ENCODE assay signal across 9 mouse cellular contexts in genomic region chr15:86089091-86089744, GRCm38 (mm10). TPM values are rescaled to one million over a fixed set of nuclear protein-coding genes. Genes with fewer than 3 reads are reported as not detected.
DNase-seq lines count a peak whose midpoint lies in the region; ATAC-seq and TF ChIP-seq lines count a peak whose summit lies in the region.
"Had no signal": no experiment of that assay in that cellular context is flagged by ENCODE, and none has a peak within 500 bp of the region (broad histone marks: within the 10 kb centered on the region; RNA-seq: fewer than 3 reads in every experiment).

No protein-coding gene starts in this region.

- no peak overlapping the region for H3K4me3 ChIP-seq in forebrain, embryonic 13.5 days
- H3K4me3 ChIP-seq in forebrain, postnatal 0 days (ENCODE audit: low read depth, low read length): no peak overlapping the region
- no peak overlapping the region for H3K4me3 ChIP-seq in liver, adult 2 months (ENCODE audit: insufficient read depth, low read depth, low read length)
- H3K4me3 ChIP-seq in intestine, embryonic 15.5 days (replicated peaks): no peak overlapping the region
- peak overlapping the region; percentile 2; the same call in 1 of the 2 replicates for H3K4me3 ChIP-seq in small intestine, adult 2 months (ENCODE audit: low read depth, low read length)
- H3K4me3 ChIP-seq: midbrain, embryonic 12.5 days had no signal

- H3K4me2 ChIP-seq in forebrain, embryonic 13.5 days: no peak overlapping the region
- H3K4me2 ChIP-seq in forebrain, postnatal 0 days (ENCODE audit: low read depth): no peak overlapping the region
- H3K4me2 ChIP-seq in intestine, embryonic 15.5 days (replicated peaks): no peak overlapping the region
- H3K4me2 ChIP-seq: midbrain, embryonic 12.5 days had no signal

- H3K36me3 ChIP-seq in forebrain, embryonic 13.5 days (ENCODE audit: poor library complexity, severe bottlenecking): peaks cover 29% of the 10 kb centered on the region
- H3K36me3 ChIP-seq in forebrain, postnatal 0 days (ENCODE audit: insufficient read depth): 0 out of 2 replicates have a peak, but pooled peaks cover 3% of the 10 kb centered on the region
- H3K36me3 ChIP-seq in liver, adult 2 months (ENCODE audit: control insufficient read depth, insufficient read depth, low read length): no peaks in the 10 kb centered on the region
- H3K36me3 ChIP-seq in intestine, embryonic 15.5 days: no peaks in the 10 kb centered on the region
- H3K36me3 ChIP-seq in small intestine, adult 2 months (ENCODE audit: control insufficient read depth, insufficient read depth, low read length): 0 out of 2 replicates have a peak, but pooled peaks cover 2% of the 10 kb centered on the region

- ATAC-seq in forebrain, embryonic 13.5 days: no peak
- no peak for ATAC-seq in forebrain, postnatal 0 days
- peak; percentile 26 for ATAC-seq in intestine, embryonic 15.5 days
- ATAC-seq in granulocyte monocyte progenitor cell, adult 5-6 weeks (replicated peaks; ENCODE audit: poor library complexity, severe bottlenecking): no peak

- peaks cover 69% of the 10 kb centered on the region for H3K4me1 ChIP-seq in forebrain, embryonic 13.5 days
- H3K4me1 ChIP-seq in forebrain, postnatal 0 days (ENCODE audit: insufficient read depth): peaks cover 30% of the 10 kb centered on the region
- peaks cover 40% of the 10 kb centered on the region for H3K4me1 ChIP-seq in liver, adult 2 months (ENCODE audit: control insufficient read depth, insufficient read depth, low read length)
- H3K4me1 ChIP-seq in intestine, embryonic 15.5 days (replicated peaks): peaks cover 71% of the 10 kb centered on the region
- peaks cover 78% of the 10 kb centered on the region for H3K4me1 ChIP-seq in small intestine, adult 2 months (ENCODE audit: control insufficient read depth, insufficient read depth, insufficient read length, low read length)

- no peak for TF ChIP-seq POLR2A in liver, adult 2 months (IDR thresholded peaks at IDR 0.05; ENCODE audit: extremely low read depth, insufficient read depth, low read length)
- no peak for TF ChIP-seq POLR2A in small intestine, adult 2 months (IDR thresholded peaks at IDR 0.05; ENCODE audit: low read depth, low read length)

- DNase-seq in forebrain, postnatal 0 days: no peak
- peak; percentile 30 for DNase-seq in liver, adult 2 months (ENCODE audit: extremely low read depth, low read depth, low spot score)
- no peak for DNase-seq in liver
- no peak for DNase-seq in right cerebral cortex, adult 18-20 months

- peaks cover 5% of the 10 kb centered on the region; the same call in 1 of the 2 replicates for H3K79me2 ChIP-seq in liver, adult 2 months (ENCODE audit: control insufficient read depth, insufficient read depth, low read length)

- TF ChIP-seq CTCF in forebrain, postnatal 0 days (IDR thresholded peaks at IDR 0.05; ENCODE audit: low read depth): no peak
- no peak for TF ChIP-seq CTCF in liver, adult 2 months (IDR thresholded peaks at IDR 0.05; ENCODE audit: low read depth, low read length)
- no peak for TF ChIP-seq CTCF in small intestine, adult 2 months (IDR thresholded peaks at IDR 0.05; ENCODE audit: extremely low read depth, insufficient read length, insufficient replicate concordance, low read depth, low read length)

- H3K9ac ChIP-seq in forebrain, embryonic 13.5 days: no peak overlapping the region
- no peak overlapping the region for H3K9ac ChIP-seq in forebrain, postnatal 0 days
- H3K9ac ChIP-seq in liver, adult 2 months (ENCODE audit: low read depth, low read length): no peak overlapping the region
- H3K9ac ChIP-seq in intestine, embryonic 15.5 days: no peak overlapping the region
- H3K9ac ChIP-seq: midbrain, embryonic 12.5 days had no signal

- WGBS in forebrain, embryonic 13.5 days: 77% methylated on average over 13 of the region's 13 CpGs
- 65% methylated on average over 13 of the region's 13 CpGs for WGBS in forebrain, postnatal 0 days
- 46% methylated on average over 13 of the region's 13 CpGs for WGBS in liver, adult 2 months
- 63% methylated on average over 13 of the region's 13 CpGs for WGBS in intestine, embryonic 15.5 days
- WGBS in small intestine, adult 2 months: 29% methylated on average over 13 of the region's 13 CpGs

- H3K9me3 ChIP-seq in forebrain, embryonic 13.5 days (replicated peaks): no peaks in the 10 kb centered on the region
- H3K9me3 ChIP-seq in forebrain, postnatal 0 days (ENCODE audit: low read length): no peaks in the 10 kb centered on the region
- H3K9me3 ChIP-seq in intestine, embryonic 15.5 days: no peaks in the 10 kb centered on the region
- H3K9me3 ChIP-seq: midbrain, embryonic 12.5 days had no signal

- H3K27me3 ChIP-seq in forebrain, embryonic 13.5 days: no peaks in the 10 kb centered on the region
- H3K27me3 ChIP-seq in forebrain, postnatal 0 days (ENCODE audit: insufficient read depth, low read length): no peaks in the 10 kb centered on the region
- H3K27me3 ChIP-seq in liver, adult 2 months (ENCODE audit: control insufficient read depth, insufficient read depth, low read length): no peaks in the 10 kb centered on the region
- H3K27me3 ChIP-seq in intestine, embryonic 15.5 days (replicated peaks): no peaks in the 10 kb centered on the region
- H3K27me3 ChIP-seq in small intestine, adult 2 months (ENCODE audit: control insufficient read depth, insufficient read depth, low read length): no peaks in the 10 kb centered on the region
- H3K27me3 ChIP-seq: midbrain, embryonic 12.5 days had no signal

- H3K27ac ChIP-seq in forebrain, embryonic 13.5 days: peak overlapping the region; percentile 3
- H3K27ac ChIP-seq in forebrain, postnatal 0 days (ENCODE audit: low read depth, low read length): no peak overlapping the region
- peak overlapping the region; percentile 95 for H3K27ac ChIP-seq in liver, adult 2 months (replicated peaks; ENCODE audit: insufficient read depth, low read depth, low read length)
- H3K27ac ChIP-seq in intestine, embryonic 15.5 days: peak overlapping the region; percentile 69
- peak overlapping the region; percentile 93 for H3K27ac ChIP-seq in small intestine, adult 2 months (ENCODE audit: insufficient read depth, low read depth, low read length)

RNA-seq across cellular contexts. Expression of gene Gramd4, which starts 31.7 kb away (rescaled TPM):
- polyA plus RNA-seq in forebrain, embryonic 13.5 days (2015; fragmentation: Nextera tagmentation; extraction: Ambion mirVana): 30.1 and 31.6 TPM in 2 replicates
- 54.5 and 57.0 TPM in 2 replicates for total RNA-seq in forebrain, postnatal 0 days (2014; rRNA removed)
- 24.8 and 28.8 TPM in 2 replicates for polyA plus RNA-seq in forebrain, postnatal 0 days (2015; fragmentation: Nextera tagmentation; extraction: Ambion mirVana)
- total RNA-seq in liver, adult 2 months (2014; rRNA removed): 2.4 and 3.8 TPM in 2 replicates
- polyA plus RNA-seq in liver, adult 2 months (2012; rRNA removed): 5.6 and 6.0 TPM in 2 replicates
- 12.4 and 13.6 TPM in 2 replicates for polyA plus RNA-seq in intestine, embryonic 15.5 days (2015; fragmentation: Nextera tagmentation; extraction: Ambion mirVana)
- 10.5 and 25.1 TPM in 2 replicates for polyA plus RNA-seq in small intestine, adult 2 months (2012; rRNA removed)
- total RNA-seq in granulocyte monocyte progenitor cell, adult 5-6 weeks (2014; fragmentation: Nextera tagmentation): 15.0 and 19.9 TPM in 2 replicates
- 15.9 and 18.4 TPM in 2 replicates for total RNA-seq in granulocyte monocyte progenitor cell, adult 5-6 weeks (2017)

RNA-seq across cellular contexts. Expression of gene Celsr1, which starts 55.6 kb away (rescaled TPM):
- polyA plus RNA-seq in forebrain, embryonic 13.5 days (2015; fragmentation: Nextera tagmentation; extraction: Ambion mirVana): 6.6 and 7.1 TPM in 2 replicates
- total RNA-seq in forebrain, postnatal 0 days (2014; rRNA removed): 6.5 and 13.0 TPM in 2 replicates
- polyA plus RNA-seq in forebrain, postnatal 0 days (2015; fragmentation: Nextera tagmentation; extraction: Ambion mirVana): 0.62 and 0.97 TPM in 2 replicates
- 2.4 and 3.7 TPM in 2 replicates for total RNA-seq in liver, adult 2 months (2014; rRNA removed)
- polyA plus RNA-seq in liver, adult 2 months (2012; rRNA removed): 11.5 and 12.4 TPM in 2 replicates
- polyA plus RNA-seq in intestine, embryonic 15.5 days (2015; fragmentation: Nextera tagmentation; extraction: Ambion mirVana): 1.1 TPM in 2 replicates
- polyA plus RNA-seq in small intestine, adult 2 months (2012; rRNA removed): 2.9 and 4.7 TPM in 2 replicates
- total RNA-seq in granulocyte monocyte progenitor cell, adult 5-6 weeks (2014; fragmentation: Nextera tagmentation): 8.0 and 12.6 TPM in 2 replicates
- 6.9 and 8.7 TPM in 2 replicates for total RNA-seq in granulocyte monocyte progenitor cell, adult 5-6 weeks (2017)
